Mouse (Mus musculus) monocyte, adult 2 months (primary cell): ENCODE data around the gene Olfml2a.

Source experiments
- DNase-seq, 2 experiments: peaks; one replicate each; pipeline ENCODE4 v3.0.0; 2022; ENCODE audit warnings: low spot score in 2 of 2, low read depth in 1 of 2

The Olfml2a gene

GRCm38 (mm10) chr2:38977837-38978236 lies 46.1 kb downstream of the Olfml2a start:
- DNase-seq, result no peak

GRCm38 (mm10) chr2:38983456-38983855 lies 51.7 kb downstream of the Olfml2a start:
- DNase-seq, result no peak

DNA sequence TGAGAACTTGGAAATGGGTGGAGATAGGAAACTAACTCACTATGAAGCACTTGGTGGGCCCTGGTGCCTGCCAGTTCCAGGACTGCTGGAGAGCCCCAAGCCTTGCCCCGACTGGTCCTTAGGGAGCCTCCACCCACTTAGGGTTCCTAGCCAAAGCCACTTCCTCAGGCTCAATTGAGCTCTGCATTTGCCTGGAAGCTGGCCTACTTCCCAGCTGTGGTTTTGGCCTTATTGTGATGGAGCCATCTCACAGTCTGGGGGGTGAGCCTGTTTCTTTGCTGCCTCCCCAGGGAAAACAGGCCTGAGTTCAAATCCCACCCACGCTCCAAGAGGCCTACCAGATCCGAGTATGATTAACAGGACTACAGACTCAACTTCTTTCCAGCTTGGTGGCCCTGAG lies 54.8 kb downstream of the Olfml2a start:
- no peak for DNase-seq

DNA sequence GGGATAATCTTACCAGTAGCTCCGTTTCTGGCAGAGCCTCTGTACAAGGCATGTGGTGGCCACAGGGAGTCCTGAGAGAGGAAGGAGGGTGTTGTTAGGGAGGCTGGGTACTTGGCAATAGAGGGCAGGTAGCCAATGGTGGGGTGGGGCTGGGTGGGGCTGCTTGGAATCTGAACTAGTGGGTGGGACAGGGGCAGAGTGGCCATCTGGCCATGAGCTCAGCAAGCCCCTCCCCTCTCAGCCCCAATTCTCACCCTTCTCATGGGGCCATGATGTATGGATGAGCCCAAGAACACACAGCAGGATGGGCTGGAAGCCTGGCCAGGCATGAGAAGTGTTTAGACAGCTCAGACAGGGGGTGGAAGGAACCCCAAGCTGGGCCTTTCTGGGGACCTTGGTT lies 55.6 kb downstream of the Olfml2a start:
- no peak for DNase-seq

DNA sequence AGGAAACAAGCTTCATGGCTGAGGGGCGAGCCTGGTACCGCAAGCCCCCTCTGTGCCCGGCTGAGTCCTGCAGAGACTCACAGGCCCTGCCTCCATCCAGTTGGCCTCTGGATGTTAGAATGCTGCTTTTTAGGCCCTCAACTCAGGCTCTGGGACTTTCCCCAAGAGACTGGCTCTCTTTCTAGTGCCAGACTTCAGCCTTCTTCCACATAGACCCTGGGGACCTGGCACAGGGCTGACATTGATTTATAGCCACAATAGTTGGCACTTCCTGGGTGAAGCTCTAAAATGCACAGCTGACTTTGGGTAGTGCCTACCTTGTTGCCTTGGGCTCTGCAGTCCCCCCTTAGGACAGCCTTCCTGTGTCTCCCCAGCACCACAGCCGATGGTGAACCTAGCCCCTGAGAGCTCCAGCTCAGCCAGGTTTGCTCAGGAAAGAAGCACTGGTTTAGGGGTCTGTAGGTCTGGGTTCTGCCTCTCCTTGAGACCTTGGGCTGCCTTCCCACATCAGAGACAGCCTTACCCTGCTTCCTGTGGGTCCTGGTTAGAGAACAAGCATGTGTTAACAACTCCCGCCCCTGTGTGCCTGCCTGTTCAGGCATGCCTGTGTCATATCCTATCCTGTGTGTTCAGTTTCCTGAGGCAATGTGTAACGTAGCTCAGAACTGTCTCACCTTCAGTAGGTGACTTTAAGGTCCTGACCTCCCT lies 56.2 kb downstream of the Olfml2a start:
- DNase-seq, result no peak

DNA sequence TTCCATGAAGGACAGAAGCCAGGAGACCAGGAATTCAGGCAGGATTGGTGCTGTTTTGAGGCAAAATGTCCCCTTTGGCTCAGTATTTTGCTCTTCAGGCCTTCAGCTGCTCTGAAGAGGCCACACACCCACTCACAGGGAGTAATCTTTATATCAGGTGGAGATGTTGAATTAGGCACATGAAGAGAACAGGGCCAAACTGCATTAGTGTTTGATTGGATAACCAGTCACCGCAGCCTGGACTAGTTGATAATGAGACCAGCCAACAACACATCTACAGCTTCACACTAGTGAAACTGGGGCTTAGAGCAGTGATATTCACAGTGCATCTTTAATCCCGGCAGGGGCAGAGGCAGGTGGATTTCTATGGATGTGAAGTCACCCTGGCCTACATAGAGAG lies 57.2 kb downstream of the Olfml2a start:
- DNase-seq, result no peak

GRCm38 (mm10) chr2:38992004-38992403 lies 60.2 kb downstream of the Olfml2a start:
- DNase-seq, result no peak

DNA sequence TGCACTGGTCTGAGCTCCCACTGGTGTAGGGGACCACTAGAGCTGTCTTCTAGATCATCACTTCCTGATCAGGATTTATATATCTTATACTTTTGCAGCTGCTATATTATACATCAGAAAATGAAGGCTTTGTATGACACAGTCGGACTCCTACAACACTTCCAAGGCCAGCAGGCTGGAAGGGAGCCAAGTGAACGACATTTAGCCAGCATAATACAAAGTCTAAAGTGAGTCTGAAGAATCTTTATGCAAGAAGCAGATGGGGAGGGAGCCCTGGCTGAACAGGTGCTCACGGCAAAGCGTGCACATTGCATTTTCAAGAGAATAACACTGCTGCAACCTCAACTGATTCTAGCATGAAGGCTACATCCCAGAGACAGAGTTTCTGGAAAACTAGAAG lies 60.7 kb downstream of the Olfml2a start:
- no peak for DNase-seq

- peak; percentile 51 to 87 for DNase-seq
Measured at GRCm38 (mm10) chr2:38997386-38998374, 65.9 kb downstream of the Olfml2a start, which contains the start of gene Wdr38. Gene Wdr38 (plus strand): TSS chr2:38997476.

- DNase-seq, result no peak
Measured at GRCm38 (mm10) chr2:38999381-38999780, 67.6 kb downstream of the Olfml2a start.

GRCm38 (mm10) chr2:38999910-39000586 lies 68.3 kb downstream of the Olfml2a start:
- no peak for DNase-seq

DNA sequence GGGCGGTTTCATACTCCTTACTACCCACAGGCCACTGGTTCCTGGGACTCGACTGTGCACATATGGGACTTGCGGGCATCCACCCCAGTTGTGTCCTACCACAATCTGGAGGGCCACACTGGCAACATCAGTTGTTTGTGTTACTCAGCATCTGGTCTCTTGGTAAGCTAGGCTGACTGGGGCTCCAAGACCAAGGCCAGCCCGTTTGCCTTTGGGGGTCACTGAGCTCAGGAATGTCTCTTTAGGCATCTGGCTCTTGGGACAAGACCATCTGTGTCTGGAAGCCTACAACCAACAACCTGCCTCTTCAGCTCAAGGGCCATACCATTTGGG lies 68.8 kb downstream of the Olfml2a start:
- DNase-seq, result no peak

- no peak for DNase-seq
Measured at GRCm38 (mm10) chr2:39001866-39002265, 70.1 kb downstream of the Olfml2a start.

GRCm38 (mm10) chr2:39003106-39003505 lies 71.3 kb downstream of the Olfml2a start:
- no peak for DNase-seq

DNA sequence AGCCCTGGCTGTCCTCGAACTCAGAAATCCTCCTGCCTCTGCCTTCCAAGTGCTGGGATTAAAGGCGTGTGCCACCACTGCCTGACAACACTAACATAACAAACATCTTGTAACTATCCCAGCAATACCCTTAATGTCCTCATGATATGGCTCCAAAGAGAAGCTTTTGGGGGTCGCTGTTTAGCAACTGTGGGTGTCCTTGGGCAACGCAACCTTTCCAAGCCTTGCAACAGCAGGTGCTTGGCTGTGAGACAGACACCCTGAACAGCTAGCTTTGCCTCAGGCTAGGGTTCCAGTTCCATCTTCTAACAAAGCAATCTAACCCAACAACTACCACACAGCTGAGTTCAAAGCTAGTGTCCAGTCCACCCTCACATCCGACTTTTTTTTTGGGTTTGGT lies 71.7 kb downstream of the Olfml2a start:
- DNase-seq, result no peak

- DNase-seq, result peak in 1 of 2 experiments; percentile 25
Measured at GRCm38 (mm10) chr2:39004372-39004771, 72.6 kb downstream of the Olfml2a start.

- peak; percentile 68 to 79 for DNase-seq
Measured at GRCm38 (mm10) chr2:39004880-39005435, 73.2 kb downstream of the Olfml2a start, which contains the start of gene Arpc5l. Gene Arpc5l (plus strand): TSS chr2:39005348.

GRCm38 (mm10) chr2:39005574-39006079 lies 73.8 kb downstream of the Olfml2a start, which contains the start of gene Rpl35:
Gene Rpl35 (minus strand): TSS chr2:39005624.
- no peak for DNase-seq

DNA sequence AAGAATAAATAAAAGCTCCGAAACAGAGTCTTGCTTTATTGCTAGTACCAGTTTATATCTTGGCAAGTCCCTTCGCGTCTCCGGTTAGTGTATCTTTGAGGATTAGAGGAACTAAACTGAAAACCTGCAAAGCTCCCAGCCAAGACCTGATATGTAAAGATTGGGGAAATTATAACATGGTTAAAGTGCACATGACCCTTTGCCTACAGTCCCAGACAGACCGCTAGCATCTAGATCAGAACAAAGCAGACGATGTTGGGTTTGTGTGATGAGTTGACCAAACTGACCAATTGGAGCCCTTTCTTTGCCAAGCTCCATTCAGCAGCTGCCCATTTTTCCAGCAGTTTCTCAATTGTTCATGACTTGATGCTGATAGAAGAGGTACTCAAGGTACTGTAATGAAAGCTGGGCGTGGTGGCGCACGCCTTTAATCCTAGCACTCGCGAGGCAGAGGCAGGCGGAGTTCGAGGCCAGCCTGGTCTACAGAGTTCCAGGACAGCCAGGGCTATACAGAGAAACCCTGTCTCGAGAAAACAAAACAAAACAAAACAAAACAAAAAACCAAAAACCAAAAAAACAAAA lies 74.5 kb downstream of the Olfml2a start:
- no peak for DNase-seq

GRCm38 (mm10) chr2:39007865-39008264 lies 76.1 kb downstream of the Olfml2a start:
- peak; percentile 82 to 90 for DNase-seq
